Mouse (Mus musculus) MEL (cell line): ENCODE measurements around the gene Naglu.

Experiments used
- ETS1 ChIP-seq: IDR thresholded peaks from 2 replicates; pipeline ENCODE4 v1.6.1; 2012; ENCODE audit warnings: low read depth, mild to moderate bottlenecking, inconsistent platforms, low read length, improper control_type of control experiment, moderate library complexity
- GABPA ChIP-seq: IDR thresholded peaks from 2 replicates; pipeline ENCODE4 v1.6.1; 2012; ENCODE audit warnings: low read depth, mild to moderate bottlenecking, inconsistent platforms, low read length, improper control_type of control experiment, moderate library complexity
- MAX ChIP-seq: IDR thresholded peaks from 2 replicates; pipeline ENCODE4 v1.6.1; 2011; ENCODE audit warnings: low read length, improper control_type of control experiment
- NRF1 ChIP-seq: IDR thresholded peaks from 2 replicates; pipeline ENCODE4 v1.6.1; 2014; ENCODE audit warnings: low read depth, mild to moderate bottlenecking, inconsistent platforms, low read length, improper control_type of control experiment, moderate library complexity; ENCODE audit not compliant: poor library complexity, insufficient read depth, severe bottlenecking
- USF1 ChIP-seq: IDR thresholded peaks from 2 replicates; pipeline ENCODE4 v1.6.1; 2014; ENCODE audit warnings: low read depth, mild to moderate bottlenecking, inconsistent platforms, low read length, improper control_type of control experiment, moderate library complexity
- ZC3H11A ChIP-seq: IDR thresholded peaks from 2 replicates; pipeline ENCODE4 v1.6.1; 2012; ENCODE audit warnings: low read depth, mild to moderate bottlenecking, inconsistent platforms, low read length, improper control_type of control experiment

GRCm38 (mm10) chr11:101055418-101055817 lies 14.4 kb upstream of the Naglu start:
- TF ChIP-seq ZC3H11A = no peak
- TF ChIP-seq USF1 = no peak
- TF ChIP-seq MAX = no peak
- TF ChIP-seq NRF1 = no peak
- TF ChIP-seq ETS1 = no peak
- TF ChIP-seq GABPA = no peak
